Mouse (Mus musculus): ENCODE measurements around the gene Srrt.

GRCm38 (mm10) chr5:137308356-137308755 lies 882 bp upstream of the Srrt start:
- TF ChIP-seq ZNF384 (IDR thresholded peaks at IDR 0.05; ENCODE audit: low read depth, low read length): no peak
- TF ChIP-seq ZC3H11A (IDR thresholded peaks at IDR 0.05; ENCODE audit: borderline replicate concordance, low read depth, low read length): no peak

Measured in ES-E14 (cell line).